Mouse (Mus musculus) right cerebral cortex, postnatal 25 days (tissue): ENCODE data around the gene Agt.

ENCODE experiments used
- DNase-seq: peaks from one replicate; pipeline ENCODE4 v3.0.0; 2022

Gene Agt

GRCm38 (mm10) chr8:124551011-124551661 is 18.4 kb downstream of the Agt start:
- no peak for DNase-seq

GRCm38 (mm10) chr8:124548187-124548586 is 21.3 kb downstream of the Agt start:
- no peak for DNase-seq

DNA sequence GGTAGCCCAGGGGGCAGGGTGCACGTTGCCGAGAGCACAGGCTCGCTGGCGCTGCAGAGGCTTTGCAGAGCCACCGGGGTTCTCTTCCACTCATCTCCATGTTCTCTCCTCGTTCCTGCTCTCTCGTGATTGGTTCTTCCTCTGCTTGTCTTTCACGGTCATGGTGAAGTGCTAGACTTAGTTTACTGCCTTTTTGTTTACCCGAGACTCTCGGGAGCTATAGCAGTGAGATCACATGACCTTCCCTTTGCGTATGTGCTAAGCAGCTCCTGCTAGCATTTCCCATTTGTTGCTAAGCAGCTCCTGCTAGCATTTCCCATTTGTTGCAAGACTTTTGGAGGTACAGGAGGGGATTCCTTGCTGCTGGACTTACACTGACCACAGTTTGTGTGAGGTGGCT is 22.2 kb downstream of the Agt start:
- no peak for DNase-seq

DNA sequence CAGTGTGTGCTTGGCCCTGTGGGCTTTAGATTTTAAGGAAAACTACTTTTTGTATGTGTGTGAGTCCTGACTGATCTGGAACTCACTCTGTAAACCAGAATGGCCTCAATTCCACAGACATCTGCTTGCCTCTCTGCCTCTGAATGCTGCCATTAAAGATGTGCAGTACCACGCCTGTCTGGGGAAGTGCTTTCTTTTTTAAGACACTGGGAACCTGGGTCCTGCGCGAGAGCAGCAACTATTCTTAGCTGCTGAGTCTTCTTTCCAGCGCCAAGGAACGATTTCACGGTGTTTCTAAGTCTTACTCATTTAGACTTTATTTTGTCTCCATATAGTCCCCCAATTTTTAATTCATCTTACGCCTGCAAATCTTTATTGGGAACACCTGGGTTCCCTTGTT is 22.7 kb downstream of the Agt start:
- no peak for DNase-seq

- DNase-seq: no peak
Measured at GRCm38 (mm10) chr8:124546371-124546770, 23.1 kb downstream of the Agt start.

GRCm38 (mm10) chr8:124543272-124543671 is 26.2 kb downstream of the Agt start:
- DNase-seq: no peak

DNA sequence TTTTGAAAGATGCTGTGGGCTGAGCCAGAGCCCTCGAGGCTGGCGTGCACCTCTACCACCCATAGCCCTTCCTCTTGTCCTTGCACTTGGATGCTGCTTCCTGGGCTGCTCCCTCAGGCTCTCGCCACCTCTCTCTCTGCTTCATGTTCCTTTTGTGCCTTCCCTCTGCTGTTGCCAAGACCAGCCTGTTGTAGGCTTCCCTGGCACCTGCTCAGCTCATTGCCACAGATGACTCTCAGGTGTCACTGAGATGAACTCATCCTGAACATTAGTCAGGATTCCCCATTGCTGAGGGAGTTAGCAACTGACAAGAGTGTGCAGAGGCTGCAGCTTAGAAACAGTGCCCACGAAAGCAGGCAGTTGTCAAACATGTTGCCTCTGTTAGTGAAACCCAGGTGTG is 27.5 kb downstream of the Agt start:
- no peak for DNase-seq

DNA sequence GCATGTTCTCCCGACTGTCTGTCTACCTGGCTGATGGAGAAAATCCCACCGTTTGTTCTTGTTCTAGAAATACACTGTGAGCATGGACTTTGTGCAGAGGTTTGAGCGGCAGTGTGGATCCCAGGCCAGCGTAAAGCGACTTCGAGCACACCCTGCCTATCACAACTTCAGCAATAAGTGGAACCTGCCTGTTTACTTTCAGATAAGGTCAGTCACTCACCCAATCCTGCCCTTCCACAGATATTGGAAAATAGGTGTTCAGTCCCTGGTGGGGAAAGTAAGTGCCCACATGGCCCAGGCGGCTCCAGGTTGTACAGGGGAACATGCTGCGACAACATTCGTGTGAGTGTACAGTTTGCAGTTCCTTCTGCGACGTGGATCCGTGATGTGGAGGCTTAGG is 28.6 kb downstream of the Agt start:
- DNase-seq: no peak

GRCm38 (mm10) chr8:124535451-124535850 is 34.1 kb downstream of the Agt start:
- DNase-seq: no peak

- no peak for DNase-seq
Measured at GRCm38 (mm10) chr8:124532626-124533025, 36.9 kb downstream of the Agt start.

GRCm38 (mm10) chr8:124530996-124531395 is 38.5 kb downstream of the Agt start:
- no peak for DNase-seq

DNA sequence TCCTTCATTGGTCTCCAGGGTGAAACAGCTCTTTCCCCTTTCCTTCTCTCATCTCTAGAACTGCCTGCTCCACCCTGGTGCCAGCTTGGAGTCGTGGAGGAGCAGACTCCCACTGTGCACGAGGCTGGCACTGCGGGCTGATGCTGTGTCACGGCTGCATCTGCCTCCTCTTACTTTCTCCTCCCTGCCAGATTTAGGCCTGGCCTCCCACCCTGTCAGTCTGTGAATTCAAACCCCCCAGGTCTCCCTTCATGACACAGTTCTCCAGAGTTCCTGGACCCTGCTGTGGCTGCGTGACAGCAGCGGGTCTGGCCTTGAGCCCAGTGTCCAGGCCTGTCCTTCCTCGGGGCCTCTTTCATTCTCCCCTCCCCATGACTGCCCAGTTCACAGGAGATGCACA is 39.0 kb downstream of the Agt start:
- no peak for DNase-seq

DNA sequence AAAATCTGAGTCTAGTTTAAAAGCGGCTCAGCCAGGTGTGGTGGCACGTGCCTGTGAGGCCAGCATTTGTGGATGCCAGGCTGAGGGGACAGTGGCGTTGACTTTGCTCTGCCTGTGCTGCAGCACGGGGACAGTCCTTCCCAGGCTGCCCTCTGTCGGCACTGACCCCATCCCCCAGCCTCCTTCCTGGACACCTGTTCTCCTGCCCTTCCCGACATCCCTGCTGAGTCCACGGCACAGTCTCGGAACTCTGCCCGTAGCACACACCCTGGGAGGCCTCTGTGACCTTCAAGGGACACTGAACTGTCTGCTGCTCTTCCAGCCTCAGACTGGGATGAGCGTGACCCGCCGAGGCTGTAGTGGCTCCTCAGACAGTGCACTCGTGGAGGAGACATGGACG is 39.4 kb downstream of the Agt start:
- DNase-seq: no peak

- DNase-seq: no peak
Measured at GRCm38 (mm10) chr8:124526261-124526660, 43.2 kb downstream of the Agt start.

- DNase-seq: no peak
Measured at GRCm38 (mm10) chr8:124521946-124522345, 47.6 kb downstream of the Agt start.

DNA sequence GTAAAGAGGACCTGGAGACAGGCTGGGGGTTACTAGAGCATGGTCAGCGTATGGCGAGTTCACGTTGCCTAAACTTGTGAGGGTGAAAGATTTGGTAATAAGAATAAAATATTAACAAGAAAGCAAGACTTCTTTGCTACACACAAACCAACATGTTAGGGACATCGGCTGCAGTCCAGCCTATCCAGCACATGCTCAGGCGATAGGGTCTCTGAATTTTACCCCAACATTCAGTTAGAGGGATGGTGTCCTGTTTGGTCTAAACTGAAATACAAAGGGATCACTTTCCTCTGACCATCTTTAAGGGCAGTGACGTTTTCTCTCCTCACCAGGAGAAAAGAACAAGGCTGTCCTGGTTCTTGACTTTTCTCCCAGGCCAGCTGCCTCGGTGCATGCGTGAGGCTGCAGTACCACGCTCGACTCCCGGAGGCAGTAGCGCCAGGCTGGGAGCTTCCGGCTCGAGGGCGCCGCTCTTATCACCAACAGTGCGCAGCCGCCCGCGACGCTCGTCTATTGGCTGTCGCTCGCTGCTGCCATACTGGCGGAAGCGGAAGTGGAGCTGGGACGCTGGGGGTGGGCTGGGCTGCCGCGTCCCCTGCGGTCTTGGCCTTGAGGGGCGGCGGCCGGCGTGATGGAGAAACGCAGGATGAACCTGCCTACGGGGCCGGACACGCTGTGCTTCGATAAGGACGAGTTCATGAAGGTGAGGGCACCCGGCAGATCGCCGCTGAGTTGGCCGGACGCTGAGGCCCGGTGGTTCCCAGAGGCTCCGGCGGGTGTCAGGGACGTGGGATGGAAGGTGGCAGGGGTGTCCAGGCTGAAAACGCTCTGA is 49.0 kb downstream of the Agt start, which contains the start of gene Cog2:
Gene Cog2 (plus strand): TSS at position 519 of the 832 bp plus-strand sequence.
- DNase-seq: peak; percentile 90

DNA sequence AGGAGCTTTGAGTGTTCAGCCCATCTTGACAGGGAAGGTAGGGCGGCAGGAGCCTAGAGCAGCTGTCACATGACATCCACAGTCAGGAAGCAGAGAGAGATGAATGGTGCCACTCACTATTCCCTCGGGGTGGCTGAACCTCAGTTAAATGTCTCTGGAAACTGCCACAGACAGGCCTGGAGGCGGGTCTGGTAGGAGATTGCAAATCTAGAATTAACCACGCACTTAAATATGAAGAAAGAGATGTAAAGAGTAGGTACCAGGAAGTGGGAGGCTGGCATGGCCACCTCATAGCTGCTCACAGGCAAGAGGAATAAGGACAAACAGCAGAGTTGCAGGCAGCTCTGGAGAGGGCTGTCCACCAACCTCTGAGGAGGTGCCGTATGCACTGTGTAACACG is 52.4 kb downstream of the Agt start:
- DNase-seq: no peak

DNA sequence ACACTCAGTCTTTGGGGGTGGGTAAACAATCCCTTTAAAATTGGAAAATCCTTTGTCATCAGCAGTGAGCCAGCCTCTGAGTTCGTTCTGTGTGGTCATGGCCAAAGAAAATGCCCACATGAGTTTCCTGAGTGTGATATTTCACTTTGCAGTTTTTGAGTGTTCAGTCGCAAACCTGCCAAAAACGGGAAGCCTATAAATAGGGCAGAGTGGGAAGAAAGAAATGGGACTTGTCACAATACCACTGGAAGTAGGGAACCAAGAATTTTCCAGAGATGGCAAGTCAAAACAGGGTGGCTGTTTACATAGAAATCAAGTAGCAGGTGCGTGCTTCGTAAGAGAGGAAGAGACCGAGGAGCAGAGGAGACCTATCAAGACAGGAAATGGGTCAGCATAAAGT is 53.0 kb downstream of the Agt start:
- peak; percentile 65 for DNase-seq

GRCm38 (mm10) chr8:124516039-124516438 is 53.5 kb downstream of the Agt start:
- DNase-seq: no peak

DNA sequence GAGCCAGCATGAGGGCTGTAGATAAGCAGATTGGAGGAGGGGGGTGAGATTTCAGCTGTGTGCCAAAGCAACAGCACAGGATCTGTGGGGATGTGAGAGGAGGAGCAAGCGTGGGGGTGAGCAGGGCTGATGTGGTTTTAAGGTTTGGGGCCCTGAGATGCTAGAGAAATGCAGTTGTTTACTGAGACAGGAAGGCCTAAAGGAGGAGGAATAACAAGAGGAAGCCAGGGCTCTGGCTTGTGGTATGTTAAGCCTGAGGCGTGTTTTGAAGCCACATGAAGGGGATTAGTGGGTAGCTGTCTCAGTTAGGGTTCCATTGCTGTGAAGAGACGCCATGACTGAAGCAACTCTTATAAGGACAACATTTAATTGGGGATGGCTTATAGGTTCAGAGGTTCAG is 60.4 kb downstream of the Agt start:
- no peak for DNase-seq

DNA sequence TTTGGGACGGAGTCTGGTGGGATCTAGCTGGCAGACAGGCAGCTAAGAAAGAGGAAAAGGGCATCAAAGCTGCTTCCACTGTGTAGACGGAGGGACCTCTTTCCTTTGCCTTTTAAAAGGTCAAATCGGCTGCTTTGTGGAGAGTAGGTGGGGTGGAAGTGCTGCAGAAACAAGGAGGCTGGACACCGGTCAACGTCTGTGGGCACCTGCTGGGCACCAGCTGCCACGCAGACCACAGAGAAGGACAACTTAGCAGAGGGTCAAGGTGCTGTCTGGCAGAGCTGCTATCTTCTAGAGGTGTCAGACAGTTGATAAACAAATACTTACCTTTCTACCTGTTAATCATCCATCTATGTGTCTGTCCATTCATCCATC is 61.2 kb downstream of the Agt start:
- DNase-seq: no peak

GRCm38 (mm10) chr8:124507572-124508320 is 61.8 kb downstream of the Agt start:
- peak; percentile 76 for DNase-seq
